Mouse (Mus musculus) lung, embryonic 14.5 days (tissue): ENCODE measurements around the gene Sec14l4. TPM values are rescaled to one million over a fixed set of nuclear protein-coding genes. Genes with fewer than 3 reads are reported as not detected.

Experiments
- ATAC-seq: fragments of 200-750 bp; cut with Nextera tagmentation; 2 replicates; pipeline ENCODE4 v1.8.0; 2017; ENCODE audit warnings: mild to moderate bottlenecking, moderate TSS enrichment, moderate library complexity; ENCODE audit not compliant: insufficient read depth
- DNase-seq: peaks from one replicate; pipeline ENCODE4 v3.0.0-alpha.2; 2015
- H3K27ac ChIP-seq: fragments of 300-500 bp; sonication (generic); 2 replicates; pipeline ENCODE4 v1.5.1; 2014; ENCODE audit warnings: low read depth, mild to moderate bottlenecking, moderate library complexity
- H3K27me3 ChIP-seq: fragments of 300-500 bp; sonication (generic); 2 replicates; pipeline ENCODE4 v1.6.1; 2014; ENCODE audit warnings: low read length, control low read depth; ENCODE audit not compliant: insufficient read depth
- H3K36me3 ChIP-seq: fragments of 300-500 bp; sonication (generic); 2 replicates; pipeline ENCODE4 v1.6.1; 2014; ENCODE audit warnings: control low read depth; ENCODE audit not compliant: insufficient read depth
- H3K4me1 ChIP-seq: fragments of 300-500 bp; sonication (generic); 2 replicates; pipeline ENCODE4 v1.6.1; 2014; ENCODE audit warnings: antibody characterized with exemption, control low read depth; ENCODE audit not compliant: insufficient read depth
- H3K4me2 ChIP-seq: fragments of 300-500 bp; sonication (generic); 2 replicates; pipeline ENCODE4 v1.6.1; 2014; ENCODE audit warnings: mild to moderate bottlenecking
- H3K4me3 ChIP-seq: fragments of 300-500 bp; sonication (generic); 2 replicates; pipeline ENCODE4 v1.5.1; 2014; ENCODE audit warnings: low read depth, low read length
- H3K9ac ChIP-seq: fragments of 300-500 bp; sonication (generic); 2 replicates; pipeline ENCODE4 v1.6.1; 2014
- H3K9me3 ChIP-seq: fragments of 300-500 bp; sonication (generic); 2 replicates; pipeline ENCODE4 v1.6.1; 2016; ENCODE audit warnings: low read depth, low read length, control low read depth
- CTCF ChIP-seq: IDR thresholded peaks from 2 replicates; pipeline ENCODE4 v1.5.1; 2016; ENCODE audit warnings: antibody characterized with exemption, low read depth
- WGBS: fragments of 180-500 bp; shearing (Covaris S2); extraction: QIAGEN DNeasy Blood & Tissue Kit; methylation state at CpG from one replicate; pipeline ENCODE4 v1.1.7; 2014; 5-methylcytosine and 5-hydroxymethylcytosine counted together
- polyA plus RNA-seq: library from polyadenylated mRNA; unstranded; fragments of >200 nt; fragmentation: Nextera tagmentation; extraction: Ambion mirVana; gene quantifications from 2 replicates; pipeline ENCODE4 v1.2.1, GENCODE M21; 2014

Gene Sec14l4
- polyA plus RNA-seq, 1 experiment from 2014 or later = 4.2 TPM

- Histone ChIP-seq H3K4me3 (no peak overlapping the region), H3K9me3 (no peaks in the 10 kb centered on the region), H3K27me3 (no peaks in the 10 kb centered on the region), H3K4me2 (no peak overlapping the region), H3K4me1 (no peaks in the 10 kb centered on the region), H3K27ac (no peak overlapping the region), H3K36me3 (no peaks in the 10 kb centered on the region), H3K9ac (no peak overlapping the region)
- 16% methylated on average over 5 of the region's 5 CpGs for WGBS
- ATAC-seq = no peak
- peak; percentile 85 for DNase-seq
- TF ChIP-seq CTCF = peak; percentile 93
Observed at GRCm38 (mm10) chr11:4053586-4053985, 22.3 kb downstream of the Sec14l4 start.

- no peak overlapping the region for H3K4me2 ChIP-seq
- peak; percentile 70 for ATAC-seq
- no peaks in the 10 kb centered on the region for H3K4me1 ChIP-seq
- no peaks in the 10 kb centered on the region for H3K9me3 ChIP-seq
- H3K36me3 ChIP-seq = no peaks in the 10 kb centered on the region
- DNase-seq = peak; percentile 44
- H3K4me3 ChIP-seq = no peak overlapping the region
- TF ChIP-seq CTCF = no peak
- H3K27ac ChIP-seq = 0 out of 2 replicates have a peak overlapping the region, but pooled peaks have one; percentile 20
- WGBS = 56% methylated on average over 5 of the region's 5 CpGs
- H3K9ac ChIP-seq = no peak overlapping the region
- no peaks in the 10 kb centered on the region for H3K27me3 ChIP-seq
Observed at GRCm38 (mm10) chr11:4060866-4061575, 29.8 kb downstream of the Sec14l4 start.

- 84% methylated on average over 4 of the region's 4 CpGs for WGBS
- Histone ChIP-seq H3K4me1 (no peaks in the 10 kb centered on the region), H3K9me3 (no peaks in the 10 kb centered on the region), H3K36me3 (no peaks in the 10 kb centered on the region), H3K4me2 (no peak overlapping the region), H3K4me3 (no peak overlapping the region), H3K27me3 (no peaks in the 10 kb centered on the region), H3K9ac (no peak overlapping the region), H3K27ac (no peak overlapping the region)
- DNase-seq = no peak
- ATAC-seq = no peak
- TF ChIP-seq CTCF = no peak
Observed at GRCm38 (mm10) chr11:4062523-4062922, 31.3 kb downstream of the Sec14l4 start.

DNA sequence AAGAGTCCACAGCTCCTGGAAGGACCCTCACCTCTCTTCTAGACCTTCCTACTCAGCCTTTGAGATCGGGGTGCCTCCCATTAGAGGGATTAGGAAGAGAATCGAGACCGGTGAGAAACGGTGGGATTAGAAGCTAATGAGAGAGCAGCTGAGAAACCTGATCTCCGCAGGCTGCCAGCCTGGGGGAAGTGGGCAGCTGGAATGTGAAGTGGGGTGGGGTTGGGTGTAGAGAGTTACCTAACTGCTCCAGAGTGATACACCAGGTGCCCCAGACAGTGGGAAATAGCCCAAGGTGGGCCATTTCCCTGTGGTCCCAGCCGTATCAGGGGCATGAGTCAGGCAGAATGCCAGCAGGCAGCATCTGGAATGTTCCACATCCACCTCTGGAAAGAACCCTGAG lies 31.7 kb downstream of the Sec14l4 start:
- no peak for TF ChIP-seq CTCF
- Histone ChIP-seq H3K4me2 (no peak overlapping the region), H3K27ac (no peak overlapping the region), H3K36me3 (no peaks in the 10 kb centered on the region), H3K4me1 (no peaks in the 10 kb centered on the region), H3K9me3 (no peaks in the 10 kb centered on the region), H3K27me3 (no peaks in the 10 kb centered on the region), H3K9ac (no peak overlapping the region), H3K4me3 (no peak overlapping the region)
- WGBS = 33% methylated on average over 6 of the region's 6 CpGs
- peak; percentile 29 for DNase-seq
- ATAC-seq = no peak

DNA sequence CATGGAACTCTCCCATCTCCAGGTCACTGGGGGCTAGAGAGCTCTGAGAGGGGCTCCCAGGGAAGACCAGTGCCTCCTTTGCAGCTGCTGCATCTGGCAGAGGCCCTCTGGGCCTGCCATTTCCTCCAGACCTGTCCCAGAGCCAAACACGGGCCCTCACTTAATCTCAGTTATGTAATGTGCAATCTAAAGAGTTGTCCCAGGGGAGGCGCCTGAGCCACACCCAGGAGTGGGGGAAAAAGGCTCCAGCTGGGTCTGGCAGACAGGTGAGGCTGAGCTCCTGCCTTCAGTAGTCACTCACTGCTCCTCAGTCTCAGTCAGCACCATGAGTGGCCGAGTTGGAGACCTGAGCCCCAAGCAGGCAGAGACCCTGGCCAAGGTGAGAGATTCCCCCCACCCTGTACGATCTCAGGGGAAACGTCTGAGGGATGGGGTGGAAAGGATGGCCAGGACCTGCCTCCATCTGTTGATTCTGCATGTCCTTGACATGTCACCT lies 33.4 kb downstream of the Sec14l4 start, which contains the start of gene Sec14l3:
TSS of gene Sec14l3 (plus strand) at position 215 of the 496 bp plus-strand sequence.
- Histone ChIP-seq H3K27ac (no peak within 1 kb of the TSS), H3K4me3 (no peak within 1 kb of the TSS), H3K36me3 (no peaks in the 10 kb centered on the region), H3K9me3 (no peaks in the 10 kb centered on the region), H3K4me1 (no peaks in the 10 kb centered on the region), H3K9ac (no peak within 1 kb of the TSS), H3K4me2 (no peak within 1 kb of the TSS), H3K27me3 (no peaks in the 10 kb centered on the region)
- no peak for ATAC-seq
- 47% methylated on average over 5 of the region's 5 CpGs for WGBS
- DNase-seq = peak; percentile 8
- no peak for TF ChIP-seq CTCF

DNA sequence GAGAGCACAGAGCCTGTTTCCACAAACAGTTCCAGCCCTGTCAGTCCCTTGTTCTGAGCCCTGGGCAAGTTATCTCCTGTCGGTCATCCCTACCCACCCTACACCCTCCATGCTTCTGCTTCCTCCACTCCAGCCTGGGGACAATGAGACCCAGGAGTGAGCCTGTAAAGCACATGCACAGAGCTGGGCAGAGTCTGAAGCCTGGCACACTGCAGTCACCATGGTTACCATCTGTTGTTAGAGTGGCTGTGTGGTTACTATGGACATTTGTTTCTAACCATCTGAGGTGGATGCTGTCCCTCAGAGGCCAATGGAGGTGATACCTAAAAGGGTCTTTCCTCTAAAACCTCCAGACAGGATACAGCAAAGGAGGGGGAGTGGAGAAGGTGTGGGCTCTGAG lies 38.4 kb downstream of the Sec14l4 start:
- ATAC-seq = no peak
- 65% methylated on average over 1 of the region's 1 CpGs for WGBS
- no peak overlapping the region for H3K9ac ChIP-seq

GRCm38 (mm10) chr11:4076633-4077032 lies 45.4 kb downstream of the Sec14l4 start:
- peak; percentile 89 for DNase-seq
- no peak overlapping the region for H3K4me3 ChIP-seq
- no peaks in the 10 kb centered on the region for H3K27me3 ChIP-seq
- H3K36me3 ChIP-seq = no peaks in the 10 kb centered on the region
- H3K9me3 ChIP-seq = no peaks in the 10 kb centered on the region
- no peak overlapping the region for H3K27ac ChIP-seq
- no peak for ATAC-seq
- H3K4me1 ChIP-seq = no peaks in the 10 kb centered on the region
- H3K4me2 ChIP-seq = no peak overlapping the region
- H3K9ac ChIP-seq = no peak overlapping the region
- 14% methylated on average over 8 of the region's 8 CpGs for WGBS
- TF ChIP-seq CTCF = no peak

More for the DNA sequence above, 38.4 kb downstream of the Sec14l4 start:
- Histone ChIP-seq H3K27ac (no peak overlapping the region), H3K9me3 (no peaks in the 10 kb centered on the region), H3K4me2 (no peak overlapping the region), H3K36me3 (no peaks in the 10 kb centered on the region), H3K4me1 (no peaks in the 10 kb centered on the region), H3K27me3 (no peaks in the 10 kb centered on the region), H3K4me3 (no peak overlapping the region)
- DNase-seq = no peak
- no peak for TF ChIP-seq CTCF
